Mouse (Mus musculus): ENCODE measurements around the gene Myzap. TPM values are rescaled to one million over a fixed set of nuclear protein-coding genes. Genes with fewer than 3 reads are reported as not detected.

Myzap gene
- polyA plus RNA-seq, 1 experiment from 2014 or later: 3.7 TPM

GRCm38 (mm10) chr9:71592577-71593285 is 571 bp upstream of the Myzap start:
- WGBS: 22% methylated on average over 5 of the region's 6 CpGs
- Histone ChIP-seq H3K27me3 (peaks cover 16% of the 10 kb centered on the region; the same call in 1 of the 2 replicates), H3K4me3 (peak overlapping the region; percentile 59), H3K4me2 (peak overlapping the region; percentile 91), H3K9ac (peak overlapping the region; percentile 78; the same call in 1 of the 2 replicates), H3K36me3 (no peaks in the 10 kb centered on the region), H3K27ac (no peak overlapping the region), H3K9me3 (no peaks in the 10 kb centered on the region), H3K4me1 (replicated peaks) (peaks cover 11% of the 10 kb centered on the region)
- no peak for ATAC-seq (ENCODE audit: low FRiP score)

GRCm38 (mm10) chr9:71591106-71591505 is 1.1 kb downstream of the Myzap start:
- no peak for ATAC-seq (ENCODE audit: low FRiP score)
- Histone ChIP-seq H3K4me3 (no peak overlapping the region), H3K27me3 (peaks cover 16% of the 10 kb centered on the region; the same call in 1 of the 2 replicates), H3K9me3 (no peaks in the 10 kb centered on the region), H3K4me2 (no peak overlapping the region), H3K36me3 (no peaks in the 10 kb centered on the region), H3K27ac (no peak overlapping the region), H3K9ac (no peak overlapping the region), H3K4me1 (replicated peaks) (peaks cover 11% of the 10 kb centered on the region)
- WGBS: 81% methylated on average over 5 of the region's 5 CpGs

GRCm38 (mm10) chr9:71589771-71590170 is 2.4 kb downstream of the Myzap start:
- Histone ChIP-seq H3K36me3 (no peaks in the 10 kb centered on the region; the same call in 1 of the 2 replicates), H3K9ac (no peak overlapping the region), H3K27me3 (peaks cover 16% of the 10 kb centered on the region; the same call in 1 of the 2 replicates), H3K9me3 (0 out of 2 replicates have a peak, but pooled peaks cover 9% of the 10 kb centered on the region), H3K27ac (no peak overlapping the region), H3K4me3 (no peak overlapping the region), H3K4me1 (replicated peaks) (peaks cover 11% of the 10 kb centered on the region), H3K4me2 (no peak overlapping the region)
- WGBS: 85% methylated on average over 7 of the region's 7 CpGs
- no peak for ATAC-seq (ENCODE audit: low FRiP score)

- no peak overlapping the region for H3K9ac ChIP-seq
- ATAC-seq (ENCODE audit: low FRiP score): no peak
- no peak overlapping the region for H3K27ac ChIP-seq
- H3K36me3 ChIP-seq: no peaks in the 10 kb centered on the region; the same call in 1 of the 2 replicates
- H3K27me3 ChIP-seq: peaks cover 16% of the 10 kb centered on the region; the same call in 1 of the 2 replicates
- 79% methylated on average over 2 of the region's 2 CpGs for WGBS
- H3K4me2 ChIP-seq: no peak overlapping the region
- H3K9me3 ChIP-seq: 0 out of 2 replicates have a peak, but pooled peaks cover 12% of the 10 kb centered on the region
- H3K4me1 ChIP-seq (replicated peaks): peaks cover 11% of the 10 kb centered on the region
- H3K4me3 ChIP-seq: no peak overlapping the region
Observed at GRCm38 (mm10) chr9:71588930-71589592, 3.1 kb downstream of the Myzap start.

GRCm38 (mm10) chr9:71586408-71586807 is 5.8 kb downstream of the Myzap start:
- Histone ChIP-seq H3K27me3 (peaks cover 2% of the 10 kb centered on the region; the same call in 1 of the 2 replicates), H3K4me1 (replicated peaks) (no peaks in the 10 kb centered on the region), H3K9ac (no peak overlapping the region), H3K36me3 (no peaks in the 10 kb centered on the region; the same call in 1 of the 2 replicates), H3K27ac (no peak overlapping the region), H3K4me3 (no peak overlapping the region), H3K4me2 (no peak overlapping the region), H3K9me3 (0 out of 2 replicates have a peak, but pooled peaks cover 12% of the 10 kb centered on the region)
- 58% methylated on average over 3 of the region's 3 CpGs for WGBS
- ATAC-seq (ENCODE audit: low FRiP score): no peak

GRCm38 (mm10) chr9:71582771-71583170 is 9.4 kb downstream of the Myzap start:
- 76% methylated on average over 1 of the region's 1 CpGs for WGBS
- no peak overlapping the region for H3K4me3 ChIP-seq
- 0 out of 2 replicates have a peak, but pooled peaks cover 12% of the 10 kb centered on the region for H3K9me3 ChIP-seq
- H3K4me1 ChIP-seq (replicated peaks): 0 out of 2 replicates have a peak, but pooled peaks cover 6% of the 10 kb centered on the region
- no peaks in the 10 kb centered on the region for H3K27me3 ChIP-seq
- H3K36me3 ChIP-seq: no peaks in the 10 kb centered on the region; the same call in 1 of the 2 replicates
- H3K27ac ChIP-seq: no peak overlapping the region
- no peak overlapping the region for H3K9ac ChIP-seq
- no peak for ATAC-seq (ENCODE audit: low FRiP score)
- H3K4me2 ChIP-seq: no peak overlapping the region

GRCm38 (mm10) chr9:71578896-71579564 is 13.1 kb downstream of the Myzap start:
- Histone ChIP-seq H3K4me3 (no peak overlapping the region), H3K36me3 (no peaks in the 10 kb centered on the region), H3K4me2 (no peak overlapping the region), H3K9me3 (no peaks in the 10 kb centered on the region), H3K27ac (no peak overlapping the region), H3K27me3 (no peaks in the 10 kb centered on the region), H3K9ac (no peak overlapping the region), H3K4me1 (replicated peaks) (0 out of 2 replicates have a peak, but pooled peaks cover 6% of the 10 kb centered on the region)
- ATAC-seq (ENCODE audit: low FRiP score): no peak
- WGBS: 60% methylated on average over 7 of the region's 7 CpGs

- Histone ChIP-seq H3K27me3 (0 out of 2 replicates have a peak, but pooled peaks cover 3% of the 10 kb centered on the region), H3K4me2 (no peak overlapping the region), H3K27ac (no peak overlapping the region), H3K9ac (no peak overlapping the region), H3K36me3 (no peaks in the 10 kb centered on the region), H3K9me3 (no peaks in the 10 kb centered on the region), H3K4me3 (no peak overlapping the region), H3K4me1 (replicated peaks) (0 out of 2 replicates have a peak, but pooled peaks cover 5% of the 10 kb centered on the region)
- WGBS: 89% methylated on average over 3 of the region's 3 CpGs
- no peak for ATAC-seq (ENCODE audit: low FRiP score)
Observed at GRCm38 (mm10) chr9:71574440-71574839, 17.7 kb downstream of the Myzap start.

- Histone ChIP-seq H3K4me1 (replicated peaks) (no peaks in the 10 kb centered on the region), H3K36me3 (no peaks in the 10 kb centered on the region), H3K27ac (no peak overlapping the region), H3K27me3 (0 out of 2 replicates have a peak, but pooled peaks cover 3% of the 10 kb centered on the region), H3K4me2 (no peak overlapping the region), H3K9ac (no peak overlapping the region), H3K9me3 (no peaks in the 10 kb centered on the region), H3K4me3 (no peak overlapping the region)
- 87% methylated on average over 6 of the region's 6 CpGs for WGBS
- no peak for ATAC-seq (ENCODE audit: low FRiP score)
Observed at GRCm38 (mm10) chr9:71573771-71574340, 18.3 kb downstream of the Myzap start.

- Histone ChIP-seq H3K27ac (no peak overlapping the region), H3K27me3 (0 out of 2 replicates have a peak, but pooled peaks cover 3% of the 10 kb centered on the region), H3K4me3 (no peak overlapping the region), H3K9me3 (no peaks in the 10 kb centered on the region), H3K36me3 (no peaks in the 10 kb centered on the region), H3K4me1 (replicated peaks) (peaks cover 5% of the 10 kb centered on the region; the same call in 1 of the 2 replicates), H3K4me2 (no peak overlapping the region), H3K9ac (no peak overlapping the region)
- no peak for ATAC-seq (ENCODE audit: low FRiP score)
- 85% methylated on average over 7 of the region's 7 CpGs for WGBS
Observed at GRCm38 (mm10) chr9:71571150-71571633, 21.0 kb downstream of the Myzap start.

- Histone ChIP-seq H3K27me3 (0 out of 2 replicates have a peak, but pooled peaks cover 3% of the 10 kb centered on the region), H3K4me3 (no peak overlapping the region), H3K9ac (no peak overlapping the region), H3K27ac (no peak overlapping the region), H3K4me2 (no peak overlapping the region), H3K9me3 (no peaks in the 10 kb centered on the region), H3K4me1 (replicated peaks) (peaks cover 5% of the 10 kb centered on the region; the same call in 1 of the 2 replicates), H3K36me3 (no peaks in the 10 kb centered on the region)
- WGBS: 75% methylated on average over 7 of the region's 7 CpGs
- no peak for ATAC-seq (ENCODE audit: low FRiP score)
Observed at GRCm38 (mm10) chr9:71570170-71570569, 22.0 kb downstream of the Myzap start.
